Mouse (Mus musculus): ENCODE results near the gene Atg13.

The Atg13 gene

GRCm38 (mm10) chr2:91645354-91645753, 65.0 kb downstream of the Atg13 start:
- no peak for DNase-seq

- DNase-seq, result no peak
These were observed 66.4 kb downstream of the Atg13 start for GRCm38 (mm10) chr2:91644021-91644420.

GRCm38 (mm10) chr2:91642825-91643415, 67.5 kb downstream of the Atg13 start:
- DNase-seq, result no peak

- no peak for DNase-seq
These were observed 71.4 kb downstream of the Atg13 start for GRCm38 (mm10) chr2:91638931-91639330.

GRCm38 (mm10) chr2:91636727-91637338, 73.5 kb downstream of the Atg13 start:
- no peak for DNase-seq

- DNase-seq, result no peak
These were observed 74.1 kb downstream of the Atg13 start, which contains the start of gene F2 for GRCm38 (mm10) chr2:91636229-91636628. F2 (minus strand) TSS chr2:91636414.

- DNase-seq, result no peak
These were observed 74.9 kb downstream of the Atg13 start for GRCm38 (mm10) chr2:91635486-91635885.

- no peak for DNase-seq
These were observed 75.5 kb downstream of the Atg13 start for GRCm38 (mm10) chr2:91634841-91635240.

GRCm38 (mm10) chr2:91633334-91633977, 76.9 kb downstream of the Atg13 start:
- no peak for DNase-seq

GRCm38 (mm10) chr2:91632316-91632715, 78.1 kb downstream of the Atg13 start:
- DNase-seq, result no peak

GRCm38 (mm10) chr2:91631826-91632225, 78.5 kb downstream of the Atg13 start:
- no peak for DNase-seq

- DNase-seq, result no peak
These were observed 80.0 kb downstream of the Atg13 start for GRCm38 (mm10) chr2:91630384-91630783.

GRCm38 (mm10) chr2:91629682-91630081, 80.7 kb downstream of the Atg13 start:
- DNase-seq, result no peak

GRCm38 (mm10) chr2:91628171-91628570, 82.2 kb downstream of the Atg13 start:
- no peak for DNase-seq

GRCm38 (mm10) chr2:91627486-91627885, 82.9 kb downstream of the Atg13 start:
- DNase-seq, result no peak

Measured in right cerebral cortex, postnatal 14 days (tissue).